Mouse (Mus musculus): ENCODE data around the gene Prkcq. TPM values are rescaled to one million over a fixed set of nuclear protein-coding genes. Genes with fewer than 3 reads are reported as not detected.

Prkcq gene
- polyA plus RNA-seq, 1 experiment from 2014 or later = 5.6 TPM

GRCm38 (mm10) chr2:11239523-11239922 lies 67.6 kb downstream of the Prkcq start:
- Histone ChIP-seq H3K27me3 (ENCODE audit: insufficient read depth, low read length) (no peaks in the 10 kb centered on the region), H3K4me3 (replicated peaks; ENCODE audit: low read depth, low read length) (no peak overlapping the region), H3K9ac (ENCODE audit: low read depth, low read length) (no peak overlapping the region), H3K36me3 (ENCODE audit: insufficient read depth, low read length) (no peaks in the 10 kb centered on the region), H3K27ac (no peak overlapping the region), H3K4me1 (replicated peaks; ENCODE audit: insufficient read depth, low read length) (no peaks in the 10 kb centered on the region), H3K9me3 (replicated peaks; ENCODE audit: low read length) (no peaks in the 10 kb centered on the region), H3K4me2 (ENCODE audit: low read length) (no peak overlapping the region)
- peak; percentile 32 for DNase-seq (ENCODE audit: low spot score)
- no peak for TF ChIP-seq CTCF (IDR thresholded peaks at IDR 0.05; ENCODE audit: low read depth)
- no peak for ATAC-seq (replicated peaks; ENCODE audit: low FRiP score, low read depth)

DNA sequence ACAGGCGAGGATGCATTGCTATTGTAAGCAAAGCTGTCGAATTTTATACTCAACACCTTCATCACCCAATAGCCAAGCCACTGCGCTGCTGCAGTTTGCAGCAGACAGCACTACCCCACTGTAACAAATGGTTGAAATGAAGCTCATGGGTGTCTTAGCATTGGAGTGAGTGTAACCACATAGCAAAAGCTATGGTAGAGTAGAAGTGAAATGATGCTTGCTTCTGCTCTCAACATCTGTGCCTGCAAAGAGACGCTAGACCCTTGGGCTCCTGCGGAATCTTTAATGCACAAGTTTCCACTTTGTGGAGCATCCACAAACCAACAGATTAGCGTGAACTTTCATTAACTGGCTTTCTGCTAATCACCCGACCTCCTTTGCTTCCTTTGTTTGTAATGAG lies 74.0 kb downstream of the Prkcq start:
- Histone ChIP-seq H3K4me1 (replicated peaks; ENCODE audit: insufficient read depth, low read length) (no peaks in the 10 kb centered on the region), H3K4me3 (replicated peaks; ENCODE audit: low read depth, low read length) (no peak overlapping the region), H3K27ac (no peak overlapping the region), H3K36me3 (ENCODE audit: insufficient read depth, low read length) (no peaks in the 10 kb centered on the region), H3K27me3 (ENCODE audit: insufficient read depth, low read length) (no peaks in the 10 kb centered on the region), H3K4me2 (ENCODE audit: low read length) (no peak overlapping the region), H3K9ac (ENCODE audit: low read depth, low read length) (no peak overlapping the region), H3K9me3 (replicated peaks; ENCODE audit: low read length) (no peaks in the 10 kb centered on the region)
- TF ChIP-seq CTCF (IDR thresholded peaks at IDR 0.05; ENCODE audit: low read depth) = no peak
- ATAC-seq (replicated peaks; ENCODE audit: low FRiP score, low read depth) = no peak
- WGBS = 81% methylated on average over 7 of the region's 7 CpGs
- DNase-seq (ENCODE audit: low spot score) = no peak

DNA sequence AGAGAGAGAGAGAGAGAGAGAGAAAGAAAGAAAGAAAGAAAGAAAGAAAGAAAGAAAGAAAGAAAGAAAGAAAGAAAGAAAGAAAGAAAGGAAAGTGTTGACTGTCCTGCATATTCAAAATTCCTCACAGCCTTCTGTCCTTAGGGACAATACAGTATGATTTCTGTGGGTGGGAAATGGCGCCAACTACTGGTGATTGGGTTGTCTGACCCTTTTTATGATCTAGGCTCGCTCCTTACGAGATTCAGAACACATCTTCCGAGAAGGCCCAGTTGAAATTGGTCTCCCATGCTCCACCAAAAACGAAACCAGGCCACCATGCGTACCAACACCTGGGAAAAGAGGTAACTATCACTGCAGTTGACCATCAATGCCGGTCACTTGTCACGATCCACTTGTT lies 82.0 kb downstream of the Prkcq start:
- Histone ChIP-seq H3K9ac (ENCODE audit: low read depth, low read length) (no peak overlapping the region), H3K36me3 (ENCODE audit: insufficient read depth, low read length) (no peaks in the 10 kb centered on the region), H3K4me2 (ENCODE audit: low read length) (no peak overlapping the region), H3K9me3 (replicated peaks; ENCODE audit: low read length) (no peaks in the 10 kb centered on the region), H3K27ac (no peak overlapping the region), H3K4me3 (replicated peaks; ENCODE audit: low read depth, low read length) (no peak overlapping the region), H3K4me1 (replicated peaks; ENCODE audit: insufficient read depth, low read length) (no peaks in the 10 kb centered on the region), H3K27me3 (ENCODE audit: insufficient read depth, low read length) (no peaks in the 10 kb centered on the region)
- peak; percentile 76 for TF ChIP-seq CTCF (IDR thresholded peaks at IDR 0.05; ENCODE audit: low read depth)
- WGBS = 60% methylated on average over 8 of the region's 8 CpGs
- peak; percentile 67 for DNase-seq (ENCODE audit: low spot score)
- no peak for ATAC-seq (replicated peaks; ENCODE audit: low FRiP score, low read depth)

DNA sequence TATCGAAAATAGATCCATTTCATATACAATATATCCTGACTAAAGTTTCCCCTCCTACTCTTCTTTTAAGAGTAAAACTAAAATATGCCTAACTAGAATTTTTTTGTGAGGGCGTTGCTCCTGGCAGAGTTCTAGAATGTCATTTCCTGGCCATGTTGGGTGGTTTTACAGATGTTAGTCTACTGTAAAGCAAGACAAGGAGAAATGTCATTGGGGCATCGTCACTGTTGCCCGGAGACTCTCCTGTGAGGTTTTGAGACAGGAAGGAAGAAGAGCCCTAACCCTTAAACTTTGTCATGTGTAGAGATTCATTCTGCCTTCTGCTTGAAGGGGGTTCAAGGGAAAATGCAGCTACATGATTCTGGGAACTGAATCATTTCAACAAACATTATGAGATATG lies 82.5 kb downstream of the Prkcq start:
- DNase-seq (ENCODE audit: low spot score) = no peak
- no peak overlapping the region for H3K27ac ChIP-seq
- no peak overlapping the region for H3K4me2 ChIP-seq (ENCODE audit: low read length)
- TF ChIP-seq CTCF (IDR thresholded peaks at IDR 0.05; ENCODE audit: low read depth) = no peak
- H3K9me3 ChIP-seq (replicated peaks; ENCODE audit: low read length) = no peaks in the 10 kb centered on the region
- H3K4me3 ChIP-seq (replicated peaks; ENCODE audit: low read depth, low read length) = no peak overlapping the region
- H3K9ac ChIP-seq (ENCODE audit: low read depth, low read length) = no peak overlapping the region
- 91% methylated on average over 4 of the region's 4 CpGs for WGBS
- H3K36me3 ChIP-seq (ENCODE audit: insufficient read depth, low read length) = no peaks in the 10 kb centered on the region
- no peaks in the 10 kb centered on the region for H3K4me1 ChIP-seq (replicated peaks; ENCODE audit: insufficient read depth, low read length)
- H3K27me3 ChIP-seq (ENCODE audit: insufficient read depth, low read length) = no peaks in the 10 kb centered on the region
- no peak for ATAC-seq (replicated peaks; ENCODE audit: low FRiP score, low read depth)

- ATAC-seq (replicated peaks; ENCODE audit: low FRiP score, low read depth) (peak; percentile 91), DNase-seq (ENCODE audit: low spot score) (peak; percentile 54)
- H3K4me1 ChIP-seq (replicated peaks; ENCODE audit: insufficient read depth, low read length) = no peaks in the 10 kb centered on the region
- no peaks in the 10 kb centered on the region for H3K27me3 ChIP-seq (ENCODE audit: insufficient read depth, low read length)
- H3K4me2 ChIP-seq (ENCODE audit: low read length) = no peak overlapping the region
- H3K4me3 ChIP-seq (replicated peaks; ENCODE audit: low read depth, low read length) = no peak overlapping the region
- no peaks in the 10 kb centered on the region for H3K36me3 ChIP-seq (ENCODE audit: insufficient read depth, low read length)
- H3K27ac ChIP-seq = peak overlapping the region; percentile 67; the same call in 1 of the 2 replicates
- H3K9ac ChIP-seq (ENCODE audit: low read depth, low read length) = no peak overlapping the region
- TF ChIP-seq CTCF (IDR thresholded peaks at IDR 0.05; ENCODE audit: low read depth) = peak; percentile 28; the same call in 1 of the 2 replicates
- H3K9me3 ChIP-seq (replicated peaks; ENCODE audit: low read length) = no peaks in the 10 kb centered on the region
- 57% methylated on average over 6 of the region's 6 CpGs for WGBS
Observed at GRCm38 (mm10) chr2:11257260-11257850, 85.4 kb downstream of the Prkcq start.

DNA sequence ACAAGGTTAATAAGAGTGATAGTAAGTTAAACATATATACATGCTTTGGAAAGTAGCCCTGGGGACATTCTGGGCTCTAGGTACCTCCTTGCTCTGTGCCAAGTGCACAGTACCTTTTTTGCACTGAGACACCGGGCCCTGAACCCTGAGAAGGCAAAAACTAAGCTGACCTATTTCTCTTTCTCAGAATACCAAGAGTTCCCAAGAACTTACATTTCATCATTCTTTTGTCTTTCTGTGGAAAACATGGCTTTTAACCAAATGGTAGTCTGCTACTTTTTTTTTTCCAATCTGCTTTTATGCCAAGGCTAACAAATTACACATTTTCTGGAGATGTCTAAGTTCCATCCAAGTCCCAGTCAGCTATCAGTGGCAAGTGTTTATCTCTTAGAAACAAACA lies 86.3 kb downstream of the Prkcq start:
- Histone ChIP-seq H3K4me2 (ENCODE audit: low read length) (no peak overlapping the region), H3K4me3 (replicated peaks; ENCODE audit: low read depth, low read length) (no peak overlapping the region), H3K4me1 (replicated peaks; ENCODE audit: insufficient read depth, low read length) (no peaks in the 10 kb centered on the region), H3K27ac (peak overlapping the region; percentile 44), H3K36me3 (ENCODE audit: insufficient read depth, low read length) (no peaks in the 10 kb centered on the region), H3K9ac (ENCODE audit: low read depth, low read length) (no peak overlapping the region), H3K27me3 (ENCODE audit: insufficient read depth, low read length) (no peaks in the 10 kb centered on the region), H3K9me3 (replicated peaks; ENCODE audit: low read length) (no peaks in the 10 kb centered on the region)
- ATAC-seq (replicated peaks; ENCODE audit: low FRiP score, low read depth) = no peak
- 75% methylated on average over 1 of the region's 1 CpGs for WGBS
- no peak for TF ChIP-seq CTCF (IDR thresholded peaks at IDR 0.05; ENCODE audit: low read depth)
- no peak for DNase-seq (ENCODE audit: low spot score)

GRCm38 (mm10) chr2:11259361-11259760 lies 87.5 kb downstream of the Prkcq start:
- H3K9me3 ChIP-seq (replicated peaks; ENCODE audit: low read length) = no peaks in the 10 kb centered on the region
- DNase-seq (ENCODE audit: low spot score) = no peak
- no peak for ATAC-seq (replicated peaks; ENCODE audit: low FRiP score, low read depth)
- no peaks in the 10 kb centered on the region for H3K4me1 ChIP-seq (replicated peaks; ENCODE audit: insufficient read depth, low read length)
- TF ChIP-seq CTCF (IDR thresholded peaks at IDR 0.05; ENCODE audit: low read depth) = no peak
- H3K9ac ChIP-seq (ENCODE audit: low read depth, low read length) = no peak overlapping the region
- no peaks in the 10 kb centered on the region for H3K36me3 ChIP-seq (ENCODE audit: insufficient read depth, low read length)
- H3K27me3 ChIP-seq (ENCODE audit: insufficient read depth, low read length) = no peaks in the 10 kb centered on the region
- no peak overlapping the region for H3K27ac ChIP-seq
- H3K4me3 ChIP-seq (replicated peaks; ENCODE audit: low read depth, low read length) = no peak overlapping the region
- no peak overlapping the region for H3K4me2 ChIP-seq (ENCODE audit: low read length)
- 87% methylated on average over 5 of the region's 5 CpGs for WGBS

Data from kidney, postnatal 0 days (tissue).